Mouse (Mus musculus) small intestine, adult 2 months (tissue): ENCODE data around the gene Ncl. TPM values are rescaled to one million over a fixed set of nuclear protein-coding genes. Genes with fewer than 3 reads are reported as not detected.

ENCODE experiments used
- H3K27ac ChIP-seq: fragments of 200-500 bp; 2 replicates; pipeline ENCODE4 v1.5.1; 2012; ENCODE audit warnings: low read depth, low read length, control low read depth, inconsistent platforms; ENCODE audit not compliant: insufficient read depth
- H3K27me3 ChIP-seq: fragments of 200-500 bp; 2 replicates; pipeline ENCODE4 v1.6.1; 2012; ENCODE audit warnings: mild to moderate bottlenecking, moderate library complexity, low read length, inconsistent platforms; ENCODE audit not compliant: control insufficient read depth, insufficient read depth
- H3K36me3 ChIP-seq: fragments of 200-500 bp; 2 replicates; pipeline ENCODE4 v1.6.1; 2012; ENCODE audit warnings: mild to moderate bottlenecking, low read length, control low read depth, inconsistent platforms; ENCODE audit not compliant: control insufficient read depth, insufficient read depth
- H3K4me1 ChIP-seq: fragments of 200-500 bp; 2 replicates; pipeline ENCODE4 v1.6.1; 2012; ENCODE audit warnings: low read length, inconsistent platforms, mixed read lengths; ENCODE audit not compliant: control insufficient read depth, insufficient read depth, insufficient read length
- H3K4me3 ChIP-seq: fragments of 200-500 bp; 2 replicates; pipeline ENCODE4 v1.5.1; 2012; ENCODE audit warnings: low read depth, mild to moderate bottlenecking, control low read depth, inconsistent platforms, low read length, moderate library complexity
- CTCF ChIP-seq: fragments of 200-500 bp; IDR thresholded peaks from 2 replicates; pipeline ENCODE4 v1.5.1; 2012; ENCODE audit warnings: low read depth, mild to moderate bottlenecking, control low read depth, inconsistent platforms, low read length, moderate library complexity, mixed read lengths; ENCODE audit not compliant: insufficient replicate concordance, insufficient read length; ENCODE audit errors: extremely low read depth
- POLR2A ChIP-seq: fragments of 200-500 bp; IDR thresholded peaks from 2 replicates; pipeline ENCODE4 v1.6.1; 2012; ENCODE audit warnings: low read depth, mild to moderate bottlenecking, control low read depth, inconsistent platforms, low read length, moderate library complexity
- WGBS: fragments of 180-500 bp; shearing (Covaris S2); methylation state at CpG from one replicate; pipeline ENCODE4 v1.1.7; 2018; 5-methylcytosine and 5-hydroxymethylcytosine counted together
- polyA plus RNA-seq: library from polyadenylated mRNA; depleted of rRNA; stranded (reverse); fragments of >200 nt; gene quantifications from 2 replicates; pipeline ENCODE4 v1.2.3, GENCODE M21; 2012

Gene Ncl
- polyA plus RNA-seq, 1 experiment, result 6.1 TPM

DNA sequence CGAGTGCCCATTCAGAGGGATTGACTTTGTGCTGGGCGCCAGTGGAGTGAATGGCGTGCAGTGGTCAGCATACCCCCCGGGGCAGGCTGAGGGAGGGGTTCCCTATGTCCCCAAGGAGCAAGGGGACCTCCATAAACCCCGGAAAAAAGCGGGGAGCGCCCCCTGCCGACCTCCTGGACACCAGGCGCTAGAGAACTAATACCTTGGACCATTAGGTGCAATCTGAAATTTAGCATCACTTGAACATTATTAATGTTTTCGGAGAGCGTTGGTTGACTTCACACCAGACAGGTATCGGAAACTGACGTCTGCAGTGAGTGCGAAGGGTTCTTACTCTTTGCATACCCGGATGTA, 45.5 kb downstream of the Ncl start:
- Histone ChIP-seq H3K36me3 (no peaks in the 10 kb centered on the region), H3K27me3 (no peaks in the 10 kb centered on the region), H3K4me3 (no peak overlapping the region), H3K27ac (no peak overlapping the region), H3K4me1 (peaks cover 10% of the 10 kb centered on the region; the same call in 1 of the 2 replicates)
- WGBS, result 35% methylated on average over 15 of the region's 15 CpGs
- TF ChIP-seq CTCF (peak; percentile 60), POLR2A (no peak)

DNA sequence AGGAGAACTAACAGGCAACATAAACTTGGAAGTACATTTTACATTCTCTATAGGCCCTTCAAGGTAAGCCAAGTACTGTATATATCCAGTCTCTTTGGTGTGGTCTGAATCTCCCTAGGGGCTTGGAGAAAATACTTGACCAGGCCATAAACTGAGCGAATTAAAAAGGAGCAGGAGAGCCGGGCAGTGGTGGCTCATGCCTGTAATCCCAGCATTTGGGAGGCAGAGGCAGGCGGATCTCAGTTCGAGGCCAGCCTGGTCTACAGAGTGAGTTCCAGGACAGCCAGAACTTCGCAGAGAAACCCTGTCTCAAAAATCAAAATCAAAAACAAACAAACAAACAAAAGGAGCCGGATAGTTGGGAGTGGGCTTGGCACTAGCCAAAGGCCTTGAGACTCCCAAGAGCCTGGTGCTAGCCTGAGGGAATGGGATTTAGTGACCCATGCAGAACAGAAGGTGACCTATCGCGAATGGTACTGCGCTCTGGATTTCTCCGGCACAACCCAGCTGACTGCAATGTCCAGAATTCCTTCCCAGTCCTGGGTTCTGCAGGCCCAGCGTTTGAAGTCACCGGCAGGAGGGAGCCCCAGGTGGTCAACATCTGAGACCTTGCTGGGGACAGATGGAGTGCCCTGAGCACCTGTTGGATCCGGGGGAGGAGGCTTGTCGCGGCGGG, 46.0 kb downstream of the Ncl start:
- TF ChIP-seq CTCF (no peak), POLR2A (no peak)
- H3K36me3 ChIP-seq, result no peaks in the 10 kb centered on the region
- H3K4me3 ChIP-seq, result no peak overlapping the region
- no peaks in the 10 kb centered on the region for H3K27me3 ChIP-seq
- peaks cover 11% of the 10 kb centered on the region; the same call in 1 of the 2 replicates for H3K4me1 ChIP-seq
- H3K27ac ChIP-seq, result no peak overlapping the region
- whole genome bisulfite sequencing, result 61% methylated on average over 16 of the region's 16 CpGs

DNA sequence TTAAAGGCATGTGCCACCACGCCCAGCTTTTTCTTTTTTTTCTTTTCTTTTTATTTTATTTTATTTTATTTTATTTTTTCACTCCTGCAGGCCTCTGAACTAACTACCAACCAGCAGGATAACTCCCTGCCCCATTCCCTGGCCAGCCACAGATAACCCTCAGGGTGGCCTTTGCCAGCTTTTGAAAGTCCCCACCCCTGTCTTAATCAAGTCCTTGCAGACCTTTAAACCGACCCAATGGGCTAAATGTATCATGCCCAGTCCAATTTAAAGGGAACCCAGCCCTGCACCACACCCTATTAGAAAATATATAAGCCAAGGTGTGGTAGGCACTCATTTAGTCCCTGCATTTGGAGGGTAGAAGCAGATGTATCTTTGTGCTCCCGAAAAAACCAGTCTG, 46.9 kb downstream of the Ncl start:
- no peaks in the 10 kb centered on the region for H3K27me3 ChIP-seq
- no peak overlapping the region for H3K4me3 ChIP-seq
- 54% methylated on average over 3 of the region's 3 CpGs for WGBS
- peaks cover 19% of the 10 kb centered on the region for H3K4me1 ChIP-seq
- no peak overlapping the region for H3K27ac ChIP-seq
- H3K36me3 ChIP-seq, result 0 out of 2 replicates have a peak, but pooled peaks cover under 1% of the 10 kb centered on the region
- TF ChIP-seq POLR2A (no peak), CTCF (no peak)

DNA sequence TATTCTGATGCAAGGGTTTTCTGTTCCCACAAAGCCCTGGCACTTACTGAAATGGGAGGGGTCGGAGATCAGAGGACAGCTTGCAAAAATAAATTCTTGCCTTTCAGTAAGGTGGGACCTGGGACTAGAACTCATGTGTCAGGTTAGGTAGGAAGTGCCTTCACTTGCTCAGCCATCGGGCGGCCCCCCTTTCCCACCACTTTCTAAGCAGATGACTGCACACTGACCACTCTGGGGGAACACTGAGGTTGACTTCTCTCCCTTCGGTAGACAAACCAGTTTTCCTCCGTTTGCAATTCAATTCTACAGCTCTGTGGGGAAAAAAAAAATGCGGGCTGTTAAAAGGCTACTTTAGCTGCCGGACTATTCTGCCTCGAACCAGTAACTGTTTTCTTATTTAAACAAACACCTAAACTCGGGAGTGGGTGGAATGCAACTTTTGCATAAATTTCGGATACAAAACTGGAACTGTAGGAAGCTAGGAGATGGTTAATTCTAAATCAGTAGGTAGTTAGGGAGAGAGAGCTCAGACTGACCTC, 47.7 kb downstream of the Ncl start:
- H3K27ac ChIP-seq, result no peak overlapping the region
- TF ChIP-seq POLR2A (no peak), CTCF (no peak)
- H3K4me1 ChIP-seq, result peaks cover 24% of the 10 kb centered on the region
- 69% methylated on average over 10 of the region's 10 CpGs for WGBS
- H3K27me3 ChIP-seq, result no peaks in the 10 kb centered on the region
- H3K4me3 ChIP-seq, result no peak overlapping the region
- H3K36me3 ChIP-seq, result 0 out of 2 replicates have a peak, but pooled peaks cover 2% of the 10 kb centered on the region

DNA sequence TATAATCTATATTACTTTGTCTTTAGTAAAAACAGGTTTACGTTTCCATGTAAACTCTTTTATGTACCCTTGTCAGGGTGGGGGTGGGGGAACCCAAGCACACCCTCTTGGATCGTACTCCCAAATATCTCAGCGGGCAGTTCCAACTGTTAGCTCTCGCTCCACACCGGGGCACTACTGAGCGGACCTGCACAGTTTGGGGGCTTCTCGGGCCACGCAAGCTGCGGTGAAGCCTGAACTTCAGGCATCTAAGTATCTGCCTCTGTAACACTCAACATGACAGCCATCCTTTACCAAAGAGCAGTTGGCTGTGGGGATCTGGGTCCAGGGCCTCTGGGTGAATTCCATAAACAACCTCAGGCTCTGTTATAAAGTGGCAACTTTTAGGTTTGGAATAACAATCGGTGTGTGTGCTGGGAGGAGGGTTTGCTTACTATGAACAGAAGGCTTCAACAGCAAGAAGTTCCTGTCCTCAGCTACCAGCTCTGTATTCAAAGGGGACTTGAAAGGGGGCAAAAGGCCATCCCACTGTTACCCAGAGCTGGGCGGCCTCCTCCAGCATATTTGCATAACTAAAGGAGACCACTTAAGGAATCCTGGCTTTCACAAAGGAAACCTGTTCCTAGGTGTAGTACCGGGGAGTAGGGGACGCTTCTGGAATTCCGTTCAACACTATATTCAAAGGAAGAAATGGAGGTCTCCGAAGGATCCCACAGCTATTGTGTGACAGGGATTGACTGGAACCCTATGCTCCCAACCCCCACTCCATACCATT, 48.5 kb downstream of the Ncl start:
- 80% methylated on average over 15 of the region's 15 CpGs for WGBS

DNA sequence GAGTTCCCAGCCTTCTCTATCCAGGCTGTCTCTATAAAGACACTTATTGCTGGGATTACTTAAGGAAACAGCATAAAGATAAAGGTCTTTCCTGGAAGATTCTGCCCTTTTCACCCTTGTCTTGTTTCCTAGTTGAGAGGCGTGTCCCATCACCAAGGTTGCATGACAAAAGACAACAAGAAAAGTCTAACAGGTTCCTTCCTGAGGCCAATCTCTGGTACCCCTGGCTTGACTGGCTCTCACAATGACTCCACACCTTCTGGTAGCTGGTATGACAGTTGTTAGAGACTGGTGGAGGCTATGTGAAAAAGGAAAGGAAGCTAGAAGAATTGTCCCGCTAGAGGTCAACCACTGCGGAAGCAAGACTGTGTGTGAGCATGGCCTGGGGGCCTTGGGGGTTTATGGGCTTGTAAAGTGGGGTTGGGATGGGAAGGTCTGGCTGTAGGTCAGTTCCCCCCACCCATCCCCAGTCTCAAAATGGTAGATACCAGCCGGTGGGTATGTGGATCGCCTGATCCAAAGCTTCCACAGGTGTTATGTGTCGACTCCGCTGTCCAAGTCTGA, 49.8 kb downstream of the Ncl start:
- WGBS, result 85% methylated on average over 7 of the region's 7 CpGs
- no peak overlapping the region for H3K4me3 ChIP-seq
- TF ChIP-seq CTCF (no peak), POLR2A (no peak)
- no peaks in the 10 kb centered on the region for H3K27me3 ChIP-seq
- H3K36me3 ChIP-seq, result 0 out of 2 replicates have a peak, but pooled peaks cover 7% of the 10 kb centered on the region
- peak overlapping the region; percentile 42; the same call in 1 of the 2 replicates for H3K27ac ChIP-seq
- H3K4me1 ChIP-seq, result peaks cover 27% of the 10 kb centered on the region

More for the DNA sequence above, 48.5 kb downstream of the Ncl start:
- Histone ChIP-seq H3K36me3 (0 out of 2 replicates have a peak, but pooled peaks cover 4% of the 10 kb centered on the region), H3K27ac (no peak overlapping the region), H3K4me1 (peaks cover 27% of the 10 kb centered on the region), H3K27me3 (no peaks in the 10 kb centered on the region), H3K4me3 (no peak overlapping the region)
- TF ChIP-seq POLR2A, result no peak
- TF ChIP-seq CTCF, result no peak
